In the genomic region with DNA sequence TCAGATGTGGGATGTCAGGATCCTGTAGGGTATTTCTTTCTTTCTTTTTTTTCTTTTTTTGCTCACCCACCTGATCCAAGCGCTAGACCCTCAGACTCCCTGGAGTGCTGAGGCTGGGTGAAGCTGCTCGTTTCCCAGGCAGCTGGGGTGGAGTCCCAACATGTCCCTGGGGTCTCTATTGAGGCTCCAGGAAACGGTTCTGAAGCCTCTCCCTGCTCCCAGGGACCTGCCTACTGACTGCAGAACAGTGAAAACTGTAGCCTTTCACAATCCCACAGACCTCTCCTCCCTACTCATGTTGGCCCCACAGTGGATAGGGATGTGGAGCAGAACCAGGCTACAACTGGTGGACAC, we compare ENCODE assay signal across 8 mouse cellular contexts. TPM values are rescaled to one million over a fixed set of nuclear protein-coding genes. Genes with fewer than 3 reads are reported as not detected.
DNase-seq lines count a peak whose midpoint lies in the region; ATAC-seq and TF ChIP-seq lines count a peak whose summit lies in the region.

No protein-coding gene starts in this region.

- H3K27me3 ChIP-seq in MEL (ENCODE audit: control insufficient read depth in 1 of 2, insufficient read depth in 2 of 2, low read length in 2 of 2): no peaks in the 10 kb centered on the region
- H3K27me3 ChIP-seq in heart, postnatal 0 days (ENCODE audit: control insufficient read depth, insufficient read depth, low read length): no peaks in the 10 kb centered on the region
- no peaks in the 10 kb centered on the region for H3K27me3 ChIP-seq in liver, postnatal 0 days (ENCODE audit: insufficient read depth, low read length)

- no peak for TF ChIP-seq POLR2A in MEL (IDR thresholded peaks at IDR 0.05; ENCODE audit: control insufficient read depth in 1 of 2, insufficient read depth in 1 of 2, low read depth in 1 of 2, low read length in 2 of 2, poor library complexity in 1 of 2)

- H3K79me2 ChIP-seq in MEL (ENCODE audit: control insufficient read depth, insufficient read depth, low read length, poor library complexity): peaks cover 25% of the 10 kb centered on the region

- H3K36me3 ChIP-seq in MEL (ENCODE audit: control insufficient read depth in 1 of 2, insufficient read depth in 2 of 2, low read length in 2 of 2): peaks cover 0 to 61% of the 10 kb centered on the region in 2 experiments; a peak in 2 of 4 replicates
- peaks cover 4% of the 10 kb centered on the region; the same call in 1 of the 2 replicates for H3K36me3 ChIP-seq in heart, postnatal 0 days (replicated peaks; ENCODE audit: control insufficient read depth, insufficient read depth, low read length)
- H3K36me3 ChIP-seq in liver, postnatal 0 days (replicated peaks; ENCODE audit: insufficient read depth, low read length): no peaks in the 10 kb centered on the region; the same call in 1 of the 2 replicates

- H3K4me2 ChIP-seq in heart, postnatal 0 days (ENCODE audit: low read depth, low read length): peak overlapping the region; percentile 97
- H3K4me2 ChIP-seq in liver, postnatal 0 days (ENCODE audit: low read depth, low read length): peak overlapping the region; percentile 91

- no peaks in the 10 kb centered on the region for H3K9me3 ChIP-seq in MEL (replicated peaks; ENCODE audit: insufficient read depth, low read length)
- H3K9me3 ChIP-seq in heart, postnatal 0 days (replicated peaks; ENCODE audit: control insufficient read depth, low read length): no peaks in the 10 kb centered on the region
- no peaks in the 10 kb centered on the region for H3K9me3 ChIP-seq in liver, postnatal 0 days (ENCODE audit: low read length)

- no peak for TF ChIP-seq CTCF in gastrocnemius, adult 2 months (IDR thresholded peaks at IDR 0.05)
- TF ChIP-seq CTCF in MEL (IDR thresholded peaks at IDR 0.05 in 2 of 3, conservative IDR thresholded peaks at IDR 0.05 in 1 of 3; ENCODE audit: control insufficient read depth in 1 of 3, insufficient read depth in 1 of 3, low read depth in 2 of 3, low read length in 3 of 3, poor library complexity in 1 of 3, severe bottlenecking in 1 of 3): no peak
- TF ChIP-seq CTCF in heart, postnatal 0 days (IDR thresholded peaks at IDR 0.05; ENCODE audit: low read depth): no peak
- no peak for TF ChIP-seq CTCF in liver, postnatal 0 days (IDR thresholded peaks at IDR 0.05; ENCODE audit: low read depth)

- peak overlapping the region; percentile 99 for H3K27ac ChIP-seq in gastrocnemius, adult 2 months
- H3K27ac ChIP-seq in MEL (ENCODE audit: control insufficient read depth, low read depth, low read length): peak overlapping the region; percentile 23; the same call in 1 of the 2 replicates
- peak overlapping the region; percentile 99 for H3K27ac ChIP-seq in heart, postnatal 0 days (ENCODE audit: low read depth)
- H3K27ac ChIP-seq in liver, postnatal 0 days (ENCODE audit: low read depth): peak overlapping the region; percentile 30; the same call in 1 of the 2 replicates

- no peak for TF ChIP-seq EP300 in MEL (IDR thresholded peaks at IDR 0.05; ENCODE audit: low read depth in 1 of 2, low read length in 2 of 2)
- no peak for TF ChIP-seq EP300 in heart, postnatal 0 days (IDR thresholded peaks at IDR 0.05; ENCODE audit: low read depth)
- TF ChIP-seq EP300 in liver, postnatal 0 days (IDR thresholded peaks at IDR 0.05; ENCODE audit: low read depth): no peak

- ATAC-seq in heart, postnatal 0 days (ENCODE audit: insufficient read depth, low read depth): no peak
- ATAC-seq in liver, postnatal 0 days: no peak
- no peak for ATAC-seq in frontal cortex, adult (ENCODE audit: low TSS enrichment)

- TF ChIP-seq RAD21 in MEL (IDR thresholded peaks at IDR 0.05; ENCODE audit: low read depth, low read length): no peak

- peak overlapping the region; percentile 95 for H3K4me3 ChIP-seq in gastrocnemius, adult 2 months
- H3K4me3 ChIP-seq in MEL (ENCODE audit: control insufficient read depth in 1 of 2, insufficient read depth in 1 of 2, low read depth in 2 of 2, low read length in 2 of 2): no peak overlapping the region
- H3K4me3 ChIP-seq in heart, postnatal 0 days (ENCODE audit: low read depth, low read length): peak overlapping the region; percentile 96
- H3K4me3 ChIP-seq in liver, postnatal 0 days (ENCODE audit: low read depth, low read length): peak overlapping the region; percentile 87

- no peak for DNase-seq in gastrocnemius, adult 2 months
- no peak for DNase-seq in gastrocnemius, postnatal 36 days
- no peak for DNase-seq in MEL (ENCODE audit: low read depth, low spot score)
- DNase-seq in heart, postnatal 0 days (ENCODE audit: low spot score): no peak
- DNase-seq in liver, postnatal 0 days: no peak
- DNase-seq in adrenal gland, postnatal 10 days: no peak
- DNase-seq in layer of hippocampus, adult 9-10 months (ENCODE audit: low spot score): no peak

- 21% methylated on average over 3 of the region's 3 CpGs for WGBS in heart, postnatal 0 days
- WGBS in liver, postnatal 0 days (ENCODE audit: insufficient replicate concordance): 32% methylated on average over 3 of the region's 3 CpGs

- intact Hi-C loops in gastrocnemius, adult 2 months (cut with DNase I): no loop called here
- intact Hi-C loops in gastrocnemius, postnatal 36 days (cut with DNase I): loop anchor here (2.0 kb wide), 1 partner anchor 46 kb away; no protein-coding TSS in a partner anchor

- peaks cover 43 to 63% of the 10 kb centered on the region in 2 experiments for H3K4me1 ChIP-seq in MEL (ENCODE audit: control insufficient read depth in 1 of 2, insufficient read depth in 2 of 2, low read length in 2 of 2)
- H3K4me1 ChIP-seq in heart, postnatal 0 days (ENCODE audit: control insufficient read depth, insufficient read depth): peaks cover 80% of the 10 kb centered on the region
- peaks cover 88% of the 10 kb centered on the region for H3K4me1 ChIP-seq in liver, postnatal 0 days (ENCODE audit: insufficient read depth)

- H3K9ac ChIP-seq in MEL (ENCODE audit: control insufficient read depth, low read depth, low read length, poor library complexity, severe bottlenecking): peak overlapping the region; percentile 15; the same call in 1 of the 2 replicates
- peak overlapping the region; percentile 99 for H3K9ac ChIP-seq in heart, postnatal 0 days (replicated peaks; ENCODE audit: low read depth, low read length)
- peak overlapping the region; percentile 92 for H3K9ac ChIP-seq in liver, postnatal 0 days (replicated peaks)

RNA-seq across cellular contexts. Expression of a gene that starts 2.0 kb away (rescaled TPM):
- 100 to 1,000 TPM; 100 to 129 TPM for total RNA-seq in gastrocnemius, adult 2 months (2021)
- total RNA-seq in gastrocnemius, postnatal 36 days (2021): 100 to 1,000 TPM; 106 to 118 TPM
- total RNA-seq in MEL (2012; rRNA removed): 86.8 and 105 TPM in 2 replicates
- polyA plus RNA-seq in MEL (2012; ENCODE audit: insufficient read depth in 1 of 2, insufficient read length in 2 of 2, low read depth in 1 of 2, low replicate concordance in 2 of 2, missing spikeins in 1 of 2): 100 to 1,000 TPM in 1 of 2 experiments, not detected in 1; 133 TPM
- 1,221 and 1,316 TPM in 2 replicates for total RNA-seq in heart, postnatal 0 days (2014; rRNA removed; ENCODE audit: low replicate concordance)
- polyA plus RNA-seq in heart, postnatal 0 days (2015; fragmentation: Nextera tagmentation; extraction: Ambion mirVana): 793 and 811 TPM in 2 replicates
- 213 and 231 TPM in 2 replicates for polyA plus RNA-seq in liver, postnatal 0 days (2015; fragmentation: Nextera tagmentation; extraction: Ambion mirVana)
- 100 to 1,000 TPM; 499 to 511 TPM for total RNA-seq in adrenal gland, postnatal 10 days (2021)

RNA-seq across cellular contexts. Expression of a gene that starts 14.5 kb away (rescaled TPM):
- 1 to 10 TPM; 6.6 to 8.2 TPM for total RNA-seq in gastrocnemius, adult 2 months (2021)
- 1 to 10 TPM; 7.8 to 8.4 TPM for total RNA-seq in gastrocnemius, postnatal 36 days (2021)
- total RNA-seq in MEL (2012; rRNA removed): 63.9 and 76.9 TPM in 2 replicates
- polyA plus RNA-seq in MEL (2012; ENCODE audit: insufficient read depth in 1 of 2, insufficient read length in 2 of 2, low read depth in 1 of 2, low replicate concordance in 2 of 2, missing spikeins in 1 of 2): 10 to 100 TPM in 1 of 2 experiments, not detected in 1; 75.6 TPM
- total RNA-seq in heart, postnatal 0 days (2014; rRNA removed; ENCODE audit: low replicate concordance): 61.9 and 71.7 TPM in 2 replicates
- 33.7 and 34.0 TPM in 2 replicates for polyA plus RNA-seq in heart, postnatal 0 days (2015; fragmentation: Nextera tagmentation; extraction: Ambion mirVana)
- 24.1 and 25.2 TPM in 2 replicates for polyA plus RNA-seq in liver, postnatal 0 days (2015; fragmentation: Nextera tagmentation; extraction: Ambion mirVana)
- total RNA-seq in adrenal gland, postnatal 10 days (2021): 10 to 100 TPM; 26.9 to 31.2 TPM

RNA-seq across cellular contexts. Expression of a gene that starts 39.9 kb away (rescaled TPM):
- not detected for total RNA-seq in gastrocnemius, adult 2 months (2021)
- total RNA-seq in gastrocnemius, postnatal 36 days (2021): not detected
- total RNA-seq in MEL (2012; rRNA removed): 1.5 and 1.7 TPM in 2 replicates
- polyA plus RNA-seq in MEL (2012; ENCODE audit: insufficient read depth in 1 of 2, insufficient read length in 2 of 2, low read depth in 1 of 2, low replicate concordance in 2 of 2, missing spikeins in 1 of 2): 1 to 10 TPM in 1 of 2 experiments, not detected in 1; 1.9 TPM
- total RNA-seq in heart, postnatal 0 days (2014; rRNA removed; ENCODE audit: low replicate concordance): 0.61 and 2.1 TPM in 2 replicates
- 0.70 and 1.6 TPM in 2 replicates for polyA plus RNA-seq in heart, postnatal 0 days (2015; fragmentation: Nextera tagmentation; extraction: Ambion mirVana)
- 0.13 and 0.42 TPM in 2 replicates for polyA plus RNA-seq in liver, postnatal 0 days (2015; fragmentation: Nextera tagmentation; extraction: Ambion mirVana)
- 1 to 10 TPM in 1 of 2 experiments, under 1 TPM in 1; 0.99 to 1.0 TPM for total RNA-seq in adrenal gland, postnatal 10 days (2021)

RNA-seq across cellular contexts. Expression of a gene that starts 49.7 kb away (rescaled TPM):
- total RNA-seq in gastrocnemius, adult 2 months (2021): under 1 TPM; 0.23 to 0.39 TPM
- under 1 TPM; 0.15 to 0.27 TPM for total RNA-seq in gastrocnemius, postnatal 36 days (2021)
- total RNA-seq in MEL (2012; rRNA removed): 159 and 205 TPM in 2 replicates
- 100 to 1,000 TPM in 1 of 2 experiments, 10 to 100 TPM in 1; 53.5 to 212 TPM for polyA plus RNA-seq in MEL (2012; ENCODE audit: insufficient read depth in 1 of 2, insufficient read length in 2 of 2, low read depth in 1 of 2, low replicate concordance in 2 of 2, missing spikeins in 1 of 2)
- total RNA-seq in heart, postnatal 0 days (2014; rRNA removed; ENCODE audit: low replicate concordance): 0.46 and 0.50 TPM in 2 replicates
- 1.1 and 1.7 TPM in 2 replicates for polyA plus RNA-seq in heart, postnatal 0 days (2015; fragmentation: Nextera tagmentation; extraction: Ambion mirVana)
- 31.0 and 37.5 TPM in 2 replicates for polyA plus RNA-seq in liver, postnatal 0 days (2015; fragmentation: Nextera tagmentation; extraction: Ambion mirVana)
- total RNA-seq in adrenal gland, postnatal 10 days (2021): 1 to 10 TPM; 2.2 to 3.4 TPM

RNA-seq across cellular contexts. Expression of a gene that starts 51.6 kb away (rescaled TPM):
- total RNA-seq in gastrocnemius, adult 2 months (2021): under 1 TPM; 0.33 to 0.67 TPM
- under 1 TPM; 0.31 to 0.69 TPM for total RNA-seq in gastrocnemius, postnatal 36 days (2021)
- total RNA-seq in MEL (2012; rRNA removed): 0.85 and 0.96 TPM in 2 replicates
- polyA plus RNA-seq in MEL (2012; ENCODE audit: insufficient read depth in 1 of 2, insufficient read length in 2 of 2, low read depth in 1 of 2, low replicate concordance in 2 of 2, missing spikeins in 1 of 2): under 1 TPM in 1 of 2 experiments, not detected in 1; 0.63 TPM
- total RNA-seq in heart, postnatal 0 days (2014; rRNA removed; ENCODE audit: low replicate concordance): 73.3 and 75.9 TPM in 2 replicates
- polyA plus RNA-seq in heart, postnatal 0 days (2015; fragmentation: Nextera tagmentation; extraction: Ambion mirVana): 36.4 and 37.2 TPM in 2 replicates
- polyA plus RNA-seq in liver, postnatal 0 days (2015; fragmentation: Nextera tagmentation; extraction: Ambion mirVana): 0.37 and 0.63 TPM in 2 replicates
- 1 to 10 TPM; 4.4 to 5.0 TPM for total RNA-seq in adrenal gland, postnatal 10 days (2021)

Comparison
In these comparisons a context has a peak if more than half of its experiments do, and no peak if none do; other contexts are left out.
1. H3K27ac ChIP-seq: peak in every context shown above with its lines; median percentile 99 in gastrocnemius, adult 2 months; 99 in heart, postnatal 0 days; 30 in liver, postnatal 0 days; 23 in MEL.
2. H3K4me3 ChIP-seq: peak in gastrocnemius, adult 2 months (single experiment), heart, postnatal 0 days (single experiment) and liver, postnatal 0 days (single experiment); none in MEL (0 of 2).
3. H3K9ac ChIP-seq: peak in every context shown above with its lines; median percentile 99 in heart, postnatal 0 days; 92 in liver, postnatal 0 days; 15 in MEL.